Mouse (Mus musculus) lung, embryonic 16.5 days (tissue): Measurements from ENCODE around the gene Ccdc144b. TPM values are rescaled to one million over a fixed set of nuclear protein-coding genes. Genes with fewer than 3 reads are reported as not detected.
A peak's percentile ranks its signal among the peaks of the same experiment; 100 is the strongest.

Experiments
- ATAC-seq: fragments of 200-750 bp; cut with Nextera tagmentation; 2 replicates; pipeline ENCODE4 v1.8.0; 2017; ENCODE audit warnings: low read depth, mild to moderate bottlenecking, moderate library complexity
- H3K27ac ChIP-seq: fragments of 300-500 bp; sonication (generic); 2 replicates; pipeline ENCODE4 v1.5.1; 2014; ENCODE audit warnings: mild to moderate bottlenecking, control low read depth, low read length
- H3K27me3 ChIP-seq: fragments of 300-500 bp; sonication (generic); 2 replicates; pipeline ENCODE4 v1.6.1; 2014; ENCODE audit warnings: low read depth, low read length, mixed read lengths; ENCODE audit not compliant: control insufficient read depth, insufficient read depth
- H3K36me3 ChIP-seq: fragments of 300-500 bp; sonication (generic); 2 replicates; pipeline ENCODE4 v1.6.1; 2014; ENCODE audit warnings: low read length; ENCODE audit not compliant: control insufficient read depth, insufficient read depth
- H3K4me1 ChIP-seq: fragments of 300-500 bp; sonication (generic); replicated peaks from 2 replicates; pipeline ENCODE4 v1.6.1; 2014; ENCODE audit warnings: low read length, mixed read lengths; ENCODE audit not compliant: control insufficient read depth, insufficient read depth
- H3K4me2 ChIP-seq: fragments of 300-500 bp; sonication (generic); 2 replicates; pipeline ENCODE4 v1.6.1; 2014; ENCODE audit warnings: low read depth, low read length, control low read depth
- H3K4me3 ChIP-seq: fragments of 300-500 bp; sonication (generic); 2 replicates; pipeline ENCODE4 v1.5.1; 2014; ENCODE audit warnings: mild to moderate bottlenecking, low read length, control low read depth
- H3K9ac ChIP-seq: fragments of 300-500 bp; sonication (generic); 2 replicates; pipeline ENCODE4 v1.6.1; 2014; ENCODE audit warnings: low read length, control low read depth
- H3K9me3 ChIP-seq: fragments of 300-500 bp; sonication (generic); 2 replicates; pipeline ENCODE4 v1.6.1; 2016; ENCODE audit warnings: low read length; ENCODE audit not compliant: control insufficient read depth
- WGBS: fragments of 180-500 bp; shearing (Covaris S2); extraction: QIAGEN DNeasy Blood & Tissue Kit; methylation state at CpG from one replicate; pipeline ENCODE4 v1.1.7; 2014; 5-methylcytosine and 5-hydroxymethylcytosine counted together
- polyA plus RNA-seq: library from polyadenylated mRNA; unstranded; fragments of >200 nt; fragmentation: Nextera tagmentation; extraction: Ambion mirVana; gene quantifications from 2 replicates; pipeline ENCODE4 v1.2.1, GENCODE M21; 2015

Gene Ccdc144b
- polyA plus RNA-seq, 1 experiment from 2014 or later: not detected

DNA sequence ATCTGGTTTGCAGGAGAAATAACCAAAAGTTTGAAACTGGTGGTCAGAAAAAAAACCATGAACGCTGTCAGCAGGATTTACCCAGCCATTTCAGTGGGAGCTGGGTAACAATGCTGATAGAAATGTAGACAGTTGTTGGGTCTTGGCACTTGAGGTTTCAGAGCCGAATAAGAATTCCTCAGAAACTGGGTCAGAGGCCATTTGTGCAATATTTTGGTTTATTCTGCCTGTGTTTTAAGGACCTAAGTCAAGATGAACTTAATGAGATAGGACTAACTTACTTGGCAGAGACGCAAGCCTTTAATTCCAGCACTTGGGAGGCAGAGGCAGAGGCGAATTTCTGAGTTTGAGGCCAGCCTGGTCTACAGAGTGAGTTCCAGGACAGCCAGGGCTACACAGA is 8.3 kb downstream of the Ccdc144b start:
- H3K4me1 ChIP-seq: no peaks in the 10 kb centered on the region
- no peaks in the 10 kb centered on the region for H3K9me3 ChIP-seq
- no peak overlapping the region for H3K27ac ChIP-seq
- H3K4me2 ChIP-seq: no peak overlapping the region
- no peaks in the 10 kb centered on the region for H3K36me3 ChIP-seq
- H3K4me3 ChIP-seq: no peak overlapping the region
- no peak for ATAC-seq
- H3K27me3 ChIP-seq: no peaks in the 10 kb centered on the region
- no peak overlapping the region for H3K9ac ChIP-seq
- whole genome bisulfite sequencing: 70% methylated on average over 4 of the region's 4 CpGs

DNA sequence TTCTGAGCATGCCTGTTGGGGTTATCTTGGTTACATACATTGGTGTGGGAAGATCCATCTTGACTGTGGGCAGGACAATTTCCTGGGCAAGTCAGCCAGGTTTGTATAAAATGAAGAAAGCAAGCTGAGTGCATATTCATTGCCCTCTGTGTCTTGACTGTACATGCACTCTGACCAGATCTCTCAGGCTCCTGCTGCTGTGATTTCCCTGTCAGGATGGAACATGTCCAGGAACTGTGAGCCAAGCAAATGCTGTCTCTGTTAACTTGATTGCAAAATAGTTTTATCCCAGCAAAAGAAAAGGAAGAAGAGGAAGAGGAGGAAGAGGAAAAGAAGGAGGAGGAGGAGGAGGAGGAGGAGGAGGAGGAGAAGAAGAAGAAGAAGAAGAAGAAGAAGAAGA is 8.8 kb downstream of the Ccdc144b start:
- H3K4me2 ChIP-seq: no peak overlapping the region
- no peak overlapping the region for H3K4me3 ChIP-seq
- ATAC-seq: no peak
- no peak overlapping the region for H3K27ac ChIP-seq
- H3K9ac ChIP-seq: no peak overlapping the region
- no peaks in the 10 kb centered on the region for H3K27me3 ChIP-seq
- H3K9me3 ChIP-seq: no peaks in the 10 kb centered on the region
- H3K4me1 ChIP-seq: no peaks in the 10 kb centered on the region
- no peaks in the 10 kb centered on the region for H3K36me3 ChIP-seq

DNA sequence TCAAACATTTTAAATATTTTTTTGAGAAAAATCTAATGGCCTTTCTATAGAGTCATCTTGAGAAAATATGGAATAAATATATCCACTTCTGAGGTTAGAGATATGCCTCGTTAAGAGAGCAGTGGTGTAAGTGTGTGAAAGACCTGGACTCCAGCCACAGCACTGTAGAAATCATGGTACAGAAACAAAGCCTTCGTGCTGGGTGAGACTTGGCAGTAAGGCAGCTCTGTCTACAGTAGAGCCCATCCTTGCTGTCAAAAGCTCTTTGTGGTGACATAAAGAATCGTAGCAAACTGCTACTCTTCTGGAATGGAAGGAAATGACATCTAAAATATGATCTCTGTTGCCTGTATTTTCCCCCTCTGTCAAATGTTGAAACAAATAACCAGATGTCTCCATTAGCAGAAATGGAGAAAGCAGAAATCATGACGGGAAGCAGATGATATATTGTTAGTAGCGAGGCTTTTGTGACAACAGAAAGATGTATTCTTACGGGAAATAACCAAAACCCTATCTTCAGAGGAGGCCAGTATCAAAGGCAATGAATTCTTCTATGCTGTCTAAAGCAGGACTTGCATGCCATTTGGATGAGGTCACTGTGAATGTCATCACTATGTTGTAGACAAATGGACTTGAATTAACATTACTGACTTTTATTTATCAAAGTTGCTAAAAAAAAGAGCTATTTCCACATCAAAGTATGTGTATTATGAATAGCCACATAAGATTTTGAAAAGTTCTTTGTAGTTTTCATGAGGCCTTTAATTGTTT is 21.4 kb downstream of the Ccdc144b start:
- no peak overlapping the region for H3K9ac ChIP-seq
- 39% methylated on average over 6 of the region's 6 CpGs for WGBS
- H3K36me3 ChIP-seq: no peaks in the 10 kb centered on the region
- no peak overlapping the region for H3K4me3 ChIP-seq
- no peak overlapping the region for H3K4me2 ChIP-seq
- no peak for ATAC-seq
- no peak overlapping the region for H3K27ac ChIP-seq
- H3K9me3 ChIP-seq: no peaks in the 10 kb centered on the region
- H3K27me3 ChIP-seq: no peaks in the 10 kb centered on the region
- no peaks in the 10 kb centered on the region for H3K4me1 ChIP-seq

DNA sequence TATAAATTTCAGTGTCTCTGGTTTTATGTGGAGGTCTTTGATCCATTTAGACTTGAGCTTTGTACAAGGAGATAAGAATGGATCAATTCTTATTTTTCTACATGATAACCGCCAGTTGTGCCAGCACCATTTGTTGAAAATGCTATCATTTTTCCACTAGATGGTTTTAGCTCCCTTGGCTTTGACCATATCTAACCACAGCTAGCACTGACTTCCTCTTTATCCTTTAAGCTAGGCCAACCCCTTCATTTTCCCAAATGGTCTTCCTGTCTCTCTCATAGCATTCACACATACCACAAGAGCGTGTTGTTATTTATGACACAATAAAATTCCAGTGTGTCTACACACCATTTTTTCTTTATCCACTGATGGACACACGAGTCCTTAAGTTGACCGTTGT is 23.4 kb downstream of the Ccdc144b start:
- Histone ChIP-seq H3K4me3 (no peak overlapping the region), H3K9ac (no peak overlapping the region), H3K4me1 (no peaks in the 10 kb centered on the region), H3K36me3 (no peaks in the 10 kb centered on the region), H3K27me3 (no peaks in the 10 kb centered on the region), H3K4me2 (no peak overlapping the region), H3K27ac (no peak overlapping the region), H3K9me3 (no peaks in the 10 kb centered on the region)
- no peak for ATAC-seq
- WGBS: 80% methylated on average over 4 of the region's 4 CpGs

DNA sequence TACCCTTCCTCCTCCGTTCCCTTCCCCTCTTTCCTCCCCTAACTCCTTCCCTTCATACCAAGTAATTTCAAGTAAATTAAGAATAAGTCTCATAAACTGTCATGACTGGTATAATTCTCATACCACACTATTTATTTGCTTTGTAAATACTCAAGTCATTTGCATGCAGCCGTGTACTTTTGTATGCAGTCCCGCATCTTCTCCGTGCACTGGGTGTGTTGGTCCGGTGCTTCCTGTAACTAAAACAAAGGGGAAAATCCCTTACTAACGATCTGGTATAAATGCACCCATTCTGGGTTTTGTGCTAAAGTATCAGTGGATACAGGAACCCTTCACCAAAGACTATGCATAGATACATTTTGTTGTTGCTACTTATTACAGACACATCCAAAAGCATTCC is 27.6 kb downstream of the Ccdc144b start:
- WGBS: 75% methylated on average over 6 of the region's 6 CpGs
- no peaks in the 10 kb centered on the region for H3K27me3 ChIP-seq
- H3K27ac ChIP-seq: no peak overlapping the region
- no peak overlapping the region for H3K4me2 ChIP-seq
- H3K36me3 ChIP-seq: no peaks in the 10 kb centered on the region
- no peak for ATAC-seq
- no peak overlapping the region for H3K4me3 ChIP-seq
- H3K9ac ChIP-seq: no peak overlapping the region
- no peaks in the 10 kb centered on the region for H3K4me1 ChIP-seq
- H3K9me3 ChIP-seq: no peaks in the 10 kb centered on the region

DNA sequence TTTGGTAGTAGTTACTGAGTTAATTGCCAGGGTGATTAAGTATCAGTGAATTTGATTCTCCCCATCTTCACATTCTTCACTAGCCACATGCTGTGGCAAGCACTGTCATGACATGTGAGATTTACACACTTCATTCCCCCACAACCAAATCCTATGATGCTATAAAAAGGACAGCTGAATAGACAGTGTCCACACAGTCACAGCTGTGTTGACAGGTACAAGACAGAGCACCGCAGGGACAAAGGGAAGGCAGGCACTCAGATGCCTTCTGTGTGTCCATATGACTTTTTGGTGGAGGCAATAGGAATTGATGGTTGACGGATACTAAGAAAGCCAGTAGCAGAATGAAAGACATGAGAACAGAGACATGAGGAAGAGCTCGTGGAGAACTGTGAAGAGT is 42.1 kb downstream of the Ccdc144b start:
- H3K4me3 ChIP-seq: no peak overlapping the region
- no peak for ATAC-seq
- WGBS: 60% methylated on average over 3 of the region's 3 CpGs

DNA sequence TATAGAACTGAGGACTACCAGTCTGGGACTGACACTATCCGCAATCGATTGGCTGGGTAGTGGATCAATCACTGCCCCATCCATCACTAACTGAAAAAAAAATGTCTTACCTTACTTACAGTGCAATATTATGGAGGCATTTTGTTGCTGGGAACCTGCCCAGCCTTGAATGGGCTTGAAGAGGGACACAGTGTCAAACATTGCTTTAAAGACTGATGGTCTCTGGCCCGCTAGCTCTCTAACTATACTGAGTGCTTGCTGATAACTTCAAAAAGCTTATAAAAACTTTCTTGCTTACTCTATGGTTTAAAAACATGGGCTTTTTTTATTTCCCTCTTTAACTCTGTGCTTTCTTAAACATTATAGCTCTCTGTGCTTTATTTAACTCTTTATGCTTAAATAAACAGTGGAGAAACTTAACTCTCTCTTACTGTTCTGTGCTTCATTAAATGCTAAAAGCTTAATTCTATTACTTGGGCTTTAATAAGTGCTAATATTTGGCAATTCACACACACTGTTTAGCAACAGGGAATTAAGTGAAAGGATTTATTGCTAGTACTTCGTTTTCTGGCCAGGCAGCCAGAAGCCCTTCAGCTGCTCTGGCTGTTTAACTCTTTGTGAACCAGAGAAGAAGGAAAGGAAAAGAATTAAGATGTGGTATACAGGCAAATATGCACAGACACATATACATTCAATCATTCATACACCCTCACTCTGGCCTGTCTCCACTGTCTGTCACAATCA is 44.8 kb downstream of the Ccdc144b start:
- Histone ChIP-seq H3K27ac (no peak overlapping the region), H3K9ac (no peak overlapping the region), H3K4me1 (no peaks in the 10 kb centered on the region), H3K27me3 (no peaks in the 10 kb centered on the region), H3K36me3 (no peaks in the 10 kb centered on the region), H3K4me3 (no peak overlapping the region), H3K4me2 (no peak overlapping the region), H3K9me3 (no peaks in the 10 kb centered on the region)
- WGBS: 53% methylated on average over 4 of the region's 4 CpGs
- peak; percentile 62; the same call in 1 of the 2 replicates for ATAC-seq

More for the DNA sequence above, 42.1 kb downstream of the Ccdc144b start:
- H3K9ac ChIP-seq: no peak overlapping the region
- H3K36me3 ChIP-seq: no peaks in the 10 kb centered on the region
- no peaks in the 10 kb centered on the region for H3K4me1 ChIP-seq
- no peaks in the 10 kb centered on the region for H3K9me3 ChIP-seq
- no peak overlapping the region for H3K27ac ChIP-seq
- H3K27me3 ChIP-seq: no peaks in the 10 kb centered on the region
- no peak overlapping the region for H3K4me2 ChIP-seq

DNA sequence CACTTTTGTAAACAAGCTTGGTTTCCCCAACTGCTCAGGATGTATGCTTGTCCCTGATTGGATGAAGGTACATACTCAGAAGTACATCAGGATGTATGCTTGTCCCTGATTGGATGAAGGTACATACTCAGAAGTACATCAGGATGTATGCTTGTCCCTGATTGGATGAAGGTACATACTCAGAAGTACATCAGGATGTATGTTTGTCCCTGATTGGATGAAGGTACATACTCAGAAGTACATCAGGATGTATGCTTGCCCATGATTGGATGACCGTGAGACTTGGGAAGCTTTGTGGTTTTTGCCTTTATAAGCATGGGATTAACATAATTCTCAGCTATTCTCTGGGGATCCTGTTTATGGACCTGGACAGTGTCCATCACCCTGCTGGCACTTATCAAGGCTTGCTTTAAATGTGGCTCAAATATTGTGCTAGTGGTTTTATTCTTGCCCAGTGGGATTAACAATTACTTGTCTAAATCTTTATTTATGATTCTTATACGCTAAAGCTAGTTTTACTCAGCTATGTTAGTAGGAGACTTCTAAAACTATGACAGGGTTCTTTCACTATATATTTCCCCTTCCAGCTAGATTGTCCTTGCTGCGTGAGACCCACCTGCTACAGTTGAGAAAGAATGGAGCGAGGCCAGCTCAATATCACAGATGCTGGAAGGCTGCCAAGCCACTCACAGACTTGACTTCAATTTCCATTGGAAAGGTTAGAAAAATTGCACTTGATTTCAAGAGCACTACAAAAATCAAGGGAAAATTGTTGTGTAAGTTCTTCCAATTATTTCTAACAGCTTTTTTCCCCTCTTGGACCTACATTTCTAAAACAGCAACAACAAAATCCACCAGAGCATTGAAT is 49.1 kb downstream of the Ccdc144b start:
- no peaks in the 10 kb centered on the region for H3K36me3 ChIP-seq
- H3K4me3 ChIP-seq: no peak overlapping the region
- no peak overlapping the region for H3K9ac ChIP-seq
- WGBS: 45% methylated on average over 4 of the region's 4 CpGs
- H3K27ac ChIP-seq: no peak overlapping the region
- H3K9me3 ChIP-seq: no peaks in the 10 kb centered on the region
- H3K4me1 ChIP-seq: peaks cover 3% of the 10 kb centered on the region; the same call in 1 of the 2 replicates
- H3K4me2 ChIP-seq: no peak overlapping the region
- H3K27me3 ChIP-seq: no peaks in the 10 kb centered on the region
- ATAC-seq: no peak
